Mouse (Mus musculus) embryonic facial prominence, embryonic 14.5 days (tissue): Measurements from ENCODE around the gene Dpep3. TPM values are rescaled to one million over a fixed set of nuclear protein-coding genes. Genes with fewer than 3 reads are reported as not detected.
"Not testable (repeated sequence)": the region's sequence is repeated elsewhere in the genome, so short reads cannot be mapped to it uniquely, and the experiment has no call there.

Experiments used
- ATAC-seq: fragments of 200-750 bp; cut with Nextera tagmentation; 2 replicates; pipeline ENCODE4 v1.8.0; 2017; ENCODE audit warnings: low read depth, moderate number of reproducible peaks, moderate TSS enrichment
- DNase-seq: peaks from one replicate; pipeline ENCODE4 v3.0.0-alpha.2; 2015; ENCODE audit warnings: low spot score
- H3K27ac ChIP-seq: fragments of 300-500 bp; sonication (generic); replicated peaks from 2 replicates; pipeline ENCODE4 v1.5.1; 2014; ENCODE audit warnings: low read depth, mild to moderate bottlenecking, low read length, moderate library complexity
- H3K27me3 ChIP-seq: fragments of 300-500 bp; sonication (generic); replicated peaks from 2 replicates; pipeline ENCODE4 v1.6.1; 2014; ENCODE audit warnings: low read length; ENCODE audit not compliant: control insufficient read depth, insufficient read depth
- H3K36me3 ChIP-seq: fragments of 300-500 bp; sonication (generic); 2 replicates; pipeline ENCODE4 v1.6.1; 2014; ENCODE audit warnings: low read length, mixed read lengths; ENCODE audit not compliant: control insufficient read depth, insufficient read depth
- H3K4me1 ChIP-seq: fragments of 300-500 bp; sonication (generic); 2 replicates; pipeline ENCODE4 v1.6.1; 2014; ENCODE audit warnings: antibody characterized with exemption, low read length; ENCODE audit not compliant: control insufficient read depth, insufficient read depth
- H3K4me2 ChIP-seq: fragments of 300-500 bp; sonication (generic); 2 replicates; pipeline ENCODE4 v1.6.1; 2014; ENCODE audit warnings: low read depth, mild to moderate bottlenecking, low read length, moderate library complexity, mixed read lengths
- H3K4me3 ChIP-seq: fragments of 300-500 bp; sonication (generic); 2 replicates; pipeline ENCODE4 v1.5.1; 2014; ENCODE audit warnings: low read depth, mild to moderate bottlenecking, low read length
- H3K9ac ChIP-seq: fragments of 300-500 bp; sonication (generic); 2 replicates; pipeline ENCODE4 v1.6.1; 2014; ENCODE audit warnings: low read depth, mild to moderate bottlenecking, low read length, moderate library complexity, mixed read lengths
- H3K9me3 ChIP-seq: fragments of 300-500 bp; sonication (generic); 2 replicates; pipeline ENCODE4 v1.6.1; 2016; ENCODE audit warnings: low read length; ENCODE audit not compliant: control insufficient read depth
- WGBS: fragments of 180-500 bp; shearing (Covaris S2); extraction: QIAGEN DNeasy Blood & Tissue Kit; methylation state at CpG from one replicate; pipeline ENCODE4 v1.1.7; 2014; 5-methylcytosine and 5-hydroxymethylcytosine counted together
- polyA plus RNA-seq: library from polyadenylated mRNA; unstranded; fragments of >200 nt; fragmentation: Nextera tagmentation; extraction: Ambion mirVana; gene quantifications from 2 replicates; pipeline ENCODE4 v1.2.1, GENCODE M21; 2014

The Dpep3 gene
- polyA plus RNA-seq, 1 experiment from 2014 or later: not detected

DNA sequence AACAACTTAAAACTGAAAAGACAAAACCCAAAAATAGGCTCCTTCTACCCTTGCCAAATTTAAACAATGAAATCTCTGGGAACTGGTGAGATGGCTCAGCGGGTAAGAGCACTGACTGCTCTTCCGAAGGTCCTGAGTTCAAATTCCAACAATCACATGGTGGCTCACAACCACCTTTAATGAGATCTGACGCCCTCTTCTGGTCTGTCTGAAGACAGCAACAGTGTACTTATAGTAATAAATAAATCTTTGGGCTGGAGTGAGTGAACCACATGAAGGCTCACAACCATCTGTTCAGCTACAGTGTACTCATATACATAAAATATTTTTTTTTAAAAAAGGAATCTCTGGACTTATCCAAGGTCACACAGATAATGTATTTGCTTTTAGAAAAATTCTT is 28.7 kb upstream of the Dpep3 start:
- not testable (repeated sequence) for ATAC-seq

DNA sequence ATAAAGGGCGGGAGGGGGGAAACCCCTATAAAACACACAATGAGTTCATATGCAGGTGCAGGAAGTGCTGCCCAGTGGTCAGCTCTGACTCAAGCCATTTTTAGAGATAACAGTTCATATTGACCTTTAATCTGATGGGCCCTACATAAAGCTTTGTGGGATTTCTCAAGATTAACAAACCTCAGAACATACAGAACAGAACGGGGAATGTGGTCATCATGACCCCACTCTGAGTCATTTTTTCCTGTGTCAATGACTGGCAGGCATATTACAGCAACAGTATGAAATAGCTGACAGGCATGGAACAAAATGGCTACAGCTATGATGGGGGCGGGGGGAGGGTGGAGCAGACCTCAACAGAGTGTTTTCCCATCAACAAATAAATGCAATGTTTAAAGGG is 27.9 kb upstream of the Dpep3 start:
- WGBS: 72% methylated on average over 3 of the region's 3 CpGs
- Histone ChIP-seq H3K9ac (no peak overlapping the region), H3K36me3 (no peaks in the 10 kb centered on the region), H3K4me3 (no peak overlapping the region), H3K4me1 (peaks cover 14% of the 10 kb centered on the region), H3K27me3 (no peaks in the 10 kb centered on the region), H3K27ac (no peak overlapping the region), H3K4me2 (no peak overlapping the region), H3K9me3 (no peaks in the 10 kb centered on the region)
- no peak for ATAC-seq
- no peak for DNase-seq

More for the DNA sequence above, 28.7 kb upstream of the Dpep3 start:
- H3K4me2 ChIP-seq, H3K9ac ChIP-seq, H3K36me3 ChIP-seq, H3K27ac ChIP-seq, H3K9me3 ChIP-seq, H3K27me3 ChIP-seq, H3K4me3 ChIP-seq, DNase-seq: not testable (repeated sequence)
- 66% methylated on average over 3 of the region's 3 CpGs for WGBS
- peaks cover 15% of the 10 kb centered on the region for H3K4me1 ChIP-seq

DNA sequence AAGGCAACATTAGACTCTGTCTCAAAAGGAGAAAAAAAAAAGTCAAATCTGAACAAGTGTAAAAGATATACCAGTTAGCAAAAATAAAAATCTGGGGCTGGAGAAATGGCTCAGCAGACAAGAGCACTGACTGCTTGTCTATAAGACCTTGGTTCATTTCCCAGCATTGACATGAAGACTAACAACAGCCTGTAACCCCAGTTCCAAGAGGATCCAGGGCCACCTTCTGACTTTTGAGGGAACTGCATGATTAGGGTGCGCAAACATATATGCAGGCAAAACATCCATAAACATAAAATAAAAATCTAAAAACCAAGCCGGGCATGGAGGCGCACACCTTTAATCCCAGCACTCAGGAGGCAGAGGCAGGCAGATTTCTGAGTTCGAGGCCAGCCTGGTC is 27.2 kb upstream of the Dpep3 start:
- no peaks in the 10 kb centered on the region for H3K36me3 ChIP-seq
- peaks cover 10% of the 10 kb centered on the region for H3K4me1 ChIP-seq
- 83% methylated on average over 4 of the region's 4 CpGs for WGBS
- no peak for DNase-seq
- no peaks in the 10 kb centered on the region for H3K9me3 ChIP-seq
- H3K27ac ChIP-seq: no peak overlapping the region
- H3K9ac ChIP-seq: no peak overlapping the region
- no peak overlapping the region for H3K4me3 ChIP-seq
- H3K27me3 ChIP-seq: no peaks in the 10 kb centered on the region
- no peak overlapping the region for H3K4me2 ChIP-seq
- no peak for ATAC-seq

DNA sequence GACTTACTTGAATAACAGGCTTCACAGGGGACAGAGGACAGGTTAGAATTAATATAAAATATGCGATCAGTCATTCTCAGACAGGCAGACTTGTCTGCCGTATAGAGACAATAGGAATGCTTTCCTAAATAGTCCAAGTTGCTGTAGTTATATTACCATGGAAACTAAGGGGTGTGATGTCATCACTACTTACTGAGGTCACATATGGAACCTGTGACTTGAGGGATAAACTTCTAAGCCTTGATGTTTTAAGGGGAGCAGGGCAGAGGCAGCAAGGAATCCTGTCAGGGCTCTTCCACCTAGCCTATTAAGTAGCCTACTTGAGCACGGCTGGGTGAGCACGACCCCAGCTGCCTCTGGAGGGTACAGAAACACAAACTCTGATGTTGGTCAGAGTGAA is 26.6 kb upstream of the Dpep3 start, which contains the start of gene Dpep2nb:
Gene Dpep2nb (minus strand): TSS at position 101 of the 400 bp plus-strand sequence.
- Histone ChIP-seq H3K36me3 (no peaks in the 10 kb centered on the region), H3K9me3 (no peaks in the 10 kb centered on the region), H3K4me3 (no peak within 1 kb of the TSS)

DNA sequence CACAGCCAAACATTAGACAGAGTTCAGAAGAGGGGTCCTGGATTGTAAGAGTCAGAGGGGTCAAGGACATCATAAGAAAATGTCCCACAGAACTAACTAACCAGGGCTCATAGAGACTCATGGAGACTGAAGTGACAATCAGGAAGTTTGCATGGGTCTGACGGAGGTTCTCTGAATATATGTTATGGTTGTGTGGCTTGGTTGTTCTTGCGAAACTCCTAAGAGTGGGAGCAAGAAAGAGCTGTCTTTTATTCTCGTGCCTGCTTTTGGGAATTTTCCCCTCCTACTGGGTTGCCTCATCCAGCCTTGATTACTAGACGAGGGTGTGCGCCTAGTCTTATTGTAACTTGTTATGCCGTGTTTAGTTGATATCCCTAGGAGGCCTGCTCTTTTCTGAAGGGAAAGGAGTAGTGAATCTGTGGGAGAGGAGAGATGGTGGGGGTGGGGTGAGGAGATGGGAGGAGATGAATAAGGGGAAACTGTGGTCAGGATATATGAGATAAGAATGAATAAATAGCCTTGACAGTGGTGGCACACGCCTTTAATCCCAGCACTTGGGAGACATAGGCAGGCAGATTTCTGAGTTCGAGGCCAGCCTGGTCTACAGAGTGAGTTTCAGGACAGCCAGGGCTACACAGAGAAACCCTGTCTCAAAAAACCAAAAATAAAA is 25.4 kb upstream of the Dpep3 start:
- Histone ChIP-seq H3K9ac (no peak overlapping the region), H3K27me3 (no peaks in the 10 kb centered on the region), H3K27ac (no peak overlapping the region), H3K9me3 (no peaks in the 10 kb centered on the region), H3K4me2 (no peak overlapping the region), H3K36me3 (no peaks in the 10 kb centered on the region), H3K4me1 (0 out of 2 replicates have a peak, but pooled peaks cover under 1% of the 10 kb centered on the region), H3K4me3 (no peak overlapping the region)
- 83% methylated on average over 8 of the region's 8 CpGs for WGBS
- ATAC-seq (no peak), DNase-seq (no peak)

More for the DNA sequence above, 26.6 kb upstream of the Dpep3 start, which contains the start of gene Dpep2nb:
- H3K4me2 ChIP-seq: no peak within 1 kb of the TSS
- WGBS: 74% methylated on average over 4 of the region's 4 CpGs
- ATAC-seq (no peak), DNase-seq (no peak)
- no peaks in the 10 kb centered on the region for H3K27me3 ChIP-seq
- no peak within 1 kb of the TSS for H3K9ac ChIP-seq
- H3K4me1 ChIP-seq: peaks cover 10% of the 10 kb centered on the region
- no peak within 1 kb of the TSS for H3K27ac ChIP-seq

DNA sequence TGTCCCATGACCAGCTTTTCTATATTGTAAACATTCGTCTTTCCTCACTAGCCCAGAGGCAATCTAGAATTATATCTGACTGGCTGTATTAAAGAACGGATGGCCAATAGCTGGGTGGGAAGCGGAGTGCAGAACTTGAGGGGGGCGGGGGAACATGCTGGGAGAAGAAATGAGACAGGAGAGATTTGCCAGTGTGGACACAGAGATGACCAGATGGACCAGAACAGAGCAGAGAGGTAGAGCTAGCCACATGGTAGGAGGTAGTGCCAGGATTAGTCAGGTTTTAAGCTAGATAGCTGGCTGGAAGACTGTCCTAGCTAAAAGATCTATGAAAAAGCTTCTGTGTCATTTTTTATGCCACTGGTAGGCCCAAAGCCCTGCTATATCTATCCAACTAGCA is 22.7 kb upstream of the Dpep3 start:
- Histone ChIP-seq H3K27ac (no peak overlapping the region), H3K4me3 (no peak overlapping the region), H3K9me3 (no peaks in the 10 kb centered on the region), H3K27me3 (no peaks in the 10 kb centered on the region), H3K9ac (no peak overlapping the region), H3K4me2 (no peak overlapping the region), H3K4me1 (no peaks in the 10 kb centered on the region), H3K36me3 (no peaks in the 10 kb centered on the region)
- no peak for DNase-seq
- WGBS: 75% methylated on average over 4 of the region's 4 CpGs
- no peak for ATAC-seq

DNA sequence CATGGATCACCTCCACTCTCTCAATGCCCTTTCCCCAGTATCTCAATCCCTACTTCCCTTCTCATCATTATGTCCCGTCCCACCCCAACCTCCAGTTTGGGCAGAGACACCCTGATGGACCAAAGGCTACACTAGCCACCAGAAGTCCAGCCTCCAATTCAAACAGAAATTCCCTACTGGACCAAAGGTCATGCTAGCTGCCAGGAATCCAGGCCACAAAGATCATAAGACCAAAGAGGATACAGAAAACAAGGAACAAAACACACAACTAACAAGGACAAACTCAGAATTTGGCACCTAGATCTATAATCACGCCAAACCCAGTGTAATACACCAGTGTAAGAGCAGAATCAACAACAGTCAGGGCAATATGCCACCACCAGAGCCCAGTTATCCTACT is 19.7 kb upstream of the Dpep3 start:
- Histone ChIP-seq H3K36me3 (no peaks in the 10 kb centered on the region), H3K27ac (no peak overlapping the region), H3K9me3 (no peaks in the 10 kb centered on the region), H3K27me3 (no peaks in the 10 kb centered on the region), H3K4me2 (no peak overlapping the region), H3K9ac (no peak overlapping the region), H3K4me1 (no peaks in the 10 kb centered on the region), H3K4me3 (no peak overlapping the region)
- ATAC-seq (no peak), DNase-seq (no peak)
- 75% methylated on average over 2 of the region's 2 CpGs for WGBS

DNA sequence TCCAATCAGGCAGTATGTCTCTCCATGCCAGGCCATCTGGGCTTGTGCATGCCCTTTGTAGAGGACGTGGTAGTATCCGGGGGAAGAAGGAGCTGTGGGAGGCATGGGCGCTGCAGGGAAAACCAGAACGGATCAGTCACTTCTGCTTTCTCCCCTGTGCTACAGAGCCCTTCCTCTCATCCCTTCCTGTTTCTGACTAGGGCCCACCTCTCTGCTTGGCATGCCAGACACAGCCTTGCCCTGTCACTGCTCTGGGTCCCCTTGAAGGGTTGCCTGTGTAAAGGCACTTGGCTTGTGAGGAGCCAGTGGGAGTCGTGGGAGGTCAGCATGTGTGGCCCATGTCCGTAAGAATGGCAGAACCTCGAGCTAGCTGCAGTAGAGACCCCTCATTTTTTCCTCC is 17.1 kb upstream of the Dpep3 start:
- WGBS: 77% methylated on average over 6 of the region's 7 CpGs
- H3K27ac ChIP-seq: no peak overlapping the region
- H3K27me3 ChIP-seq: no peaks in the 10 kb centered on the region
- H3K9me3 ChIP-seq: no peaks in the 10 kb centered on the region
- H3K4me2 ChIP-seq: no peak overlapping the region
- no peaks in the 10 kb centered on the region for H3K36me3 ChIP-seq
- H3K4me3 ChIP-seq: no peak overlapping the region
- H3K4me1 ChIP-seq: no peaks in the 10 kb centered on the region
- ATAC-seq (no peak), DNase-seq (no peak)
- H3K9ac ChIP-seq: no peak overlapping the region

DNA sequence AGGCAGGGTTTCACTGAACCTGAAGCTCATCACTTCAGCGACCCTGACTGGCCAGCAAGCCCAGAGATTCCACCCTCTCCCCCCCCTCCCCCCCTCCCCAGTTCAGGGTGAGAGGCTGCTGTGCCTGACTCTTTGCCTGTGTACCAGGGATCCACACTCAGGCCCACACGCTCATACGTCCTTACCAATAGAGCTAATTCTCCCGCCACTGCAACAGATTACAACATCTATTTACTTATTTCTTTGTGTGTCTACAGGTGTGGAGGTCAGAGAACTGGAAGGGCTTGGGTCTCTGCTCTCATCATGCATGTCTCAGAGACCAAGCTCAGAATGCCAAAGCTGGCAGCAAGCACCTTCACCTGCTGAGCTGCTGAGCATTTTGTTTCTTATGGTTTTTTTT is 14.0 kb upstream of the Dpep3 start:
- H3K27ac ChIP-seq: no peak overlapping the region
- DNase-seq (no peak), ATAC-seq (no peak)
- H3K4me1 ChIP-seq: no peaks in the 10 kb centered on the region
- no peak overlapping the region for H3K4me3 ChIP-seq
- 57% methylated on average over 4 of the region's 4 CpGs for WGBS
- no peaks in the 10 kb centered on the region for H3K36me3 ChIP-seq
- no peak overlapping the region for H3K9ac ChIP-seq
- no peak overlapping the region for H3K4me2 ChIP-seq
- no peaks in the 10 kb centered on the region for H3K27me3 ChIP-seq
- no peaks in the 10 kb centered on the region for H3K9me3 ChIP-seq
